Mouse (Mus musculus): Measurements from ENCODE around the gene Tle2.

Tle2 gene

DNA sequence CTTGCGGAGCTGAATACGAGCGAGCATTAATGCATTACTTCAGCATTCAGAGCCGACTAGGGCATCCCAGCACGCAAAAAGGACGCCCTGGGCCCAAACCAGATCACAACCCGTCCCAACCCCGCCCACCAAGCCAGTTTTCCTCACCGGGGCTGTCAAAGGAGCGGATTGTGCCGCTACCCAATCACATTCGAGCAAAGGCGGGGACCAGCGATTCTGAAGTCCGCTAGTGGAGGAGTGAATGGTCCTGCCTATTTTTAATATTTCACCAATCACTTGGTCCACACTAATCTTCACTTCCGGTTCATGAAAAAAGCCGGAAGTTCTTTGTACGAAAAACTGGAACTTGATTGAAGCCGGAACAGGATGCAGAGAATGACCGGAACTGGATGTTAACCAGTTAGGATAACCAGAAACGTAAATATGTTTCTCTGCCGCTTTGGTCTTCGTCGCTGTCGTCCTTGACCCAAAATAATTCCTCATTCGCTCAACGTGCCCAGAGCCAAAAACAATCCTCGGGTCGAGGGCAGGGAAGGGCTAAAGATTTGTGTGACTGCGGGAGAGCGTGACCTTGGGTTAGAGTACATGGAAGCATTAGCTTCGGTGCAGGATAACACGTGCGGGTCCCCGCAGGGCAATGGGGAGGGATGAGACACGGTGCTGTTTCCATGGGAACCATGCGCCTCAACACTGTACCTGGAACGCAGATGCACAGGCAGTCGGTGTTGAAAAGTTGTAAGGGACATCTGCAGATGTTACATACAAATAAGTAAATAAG is 31.8 kb downstream of the Tle2 start, which contains the start of gene BC025920:
Gene BC025920 (plus strand): TSS at position 297 of the 778 bp plus-strand sequence.
- peak; percentile 99 for DNase-seq

DNA sequence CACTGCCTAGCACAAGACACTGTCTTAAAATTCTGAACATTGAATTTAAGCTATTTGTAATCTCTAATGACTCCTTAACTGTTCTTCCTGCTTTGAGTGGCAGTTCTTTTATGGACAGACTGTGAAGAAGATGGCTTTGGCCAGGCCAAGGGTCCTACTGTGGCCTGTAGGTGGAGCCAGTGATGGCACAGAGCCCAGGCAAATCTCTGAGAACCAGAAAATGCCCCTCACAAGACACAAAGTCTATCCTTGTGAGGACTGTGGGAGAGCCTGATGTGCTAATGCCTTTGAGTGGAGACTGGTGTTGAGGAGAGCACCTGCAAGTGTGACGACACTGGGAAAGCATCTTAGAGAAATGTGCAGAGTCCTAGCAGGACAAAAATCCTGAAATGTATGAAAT is 33.9 kb downstream of the Tle2 start:
- DNase-seq: no peak

DNA sequence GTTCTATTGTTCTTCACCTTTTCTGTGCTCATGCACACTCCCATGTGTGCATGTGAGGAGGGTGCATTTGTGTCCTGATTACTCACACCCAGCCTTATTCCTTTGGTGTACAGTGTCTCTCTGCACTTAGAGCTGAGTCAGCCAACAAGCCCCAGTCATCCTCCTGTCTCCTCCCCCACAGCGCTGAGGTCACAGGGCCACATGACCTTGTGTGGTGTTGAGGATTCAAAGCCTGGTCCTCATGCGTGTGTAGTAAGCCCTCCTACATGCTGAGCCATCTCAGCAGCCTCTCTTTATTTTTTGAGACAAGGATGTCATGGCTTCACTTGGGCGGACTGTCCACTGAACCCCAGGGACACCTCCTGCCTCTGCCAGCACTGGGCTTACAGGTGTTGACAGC is 38.4 kb downstream of the Tle2 start:
- DNase-seq: no peak

- no peak for DNase-seq
Observed at GRCm38 (mm10) chr10:81615486-81615885, 41.1 kb downstream of the Tle2 start.

DNA sequence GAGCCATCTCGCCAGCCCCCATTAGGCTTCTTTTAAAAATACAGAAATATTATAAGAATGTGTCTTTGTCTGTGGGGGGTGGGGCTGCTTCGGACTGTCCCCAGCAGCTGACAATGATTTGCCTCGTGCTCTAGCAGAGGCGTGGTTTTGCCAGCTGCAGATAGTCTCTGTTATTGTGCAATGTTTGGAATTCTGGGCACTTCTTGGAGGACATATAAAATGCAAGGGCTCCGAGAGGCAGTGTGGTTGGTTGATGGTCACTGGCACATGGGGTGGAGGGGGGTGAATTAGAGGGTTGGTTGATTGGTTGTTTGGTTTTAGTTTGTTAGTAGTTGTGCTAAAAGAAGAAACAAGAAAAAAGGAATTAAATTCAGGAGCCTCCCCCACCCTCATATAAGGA is 45.6 kb downstream of the Tle2 start:
- DNase-seq: no peak

- no peak for DNase-seq
Observed at GRCm38 (mm10) chr10:81620786-81621185, 46.4 kb downstream of the Tle2 start.

GRCm38 (mm10) chr10:81623441-81623840 is 49.1 kb downstream of the Tle2 start:
- DNase-seq: no peak

- no peak for DNase-seq
Observed at GRCm38 (mm10) chr10:81626101-81626993, 52.0 kb downstream of the Tle2 start.

- DNase-seq: peak; percentile 95
Observed at GRCm38 (mm10) chr10:81626994-81627835, 52.9 kb downstream of the Tle2 start, which contains the start of gene Sirt6. Gene Sirt6 (minus strand): TSS chr10:81627797.

DNA sequence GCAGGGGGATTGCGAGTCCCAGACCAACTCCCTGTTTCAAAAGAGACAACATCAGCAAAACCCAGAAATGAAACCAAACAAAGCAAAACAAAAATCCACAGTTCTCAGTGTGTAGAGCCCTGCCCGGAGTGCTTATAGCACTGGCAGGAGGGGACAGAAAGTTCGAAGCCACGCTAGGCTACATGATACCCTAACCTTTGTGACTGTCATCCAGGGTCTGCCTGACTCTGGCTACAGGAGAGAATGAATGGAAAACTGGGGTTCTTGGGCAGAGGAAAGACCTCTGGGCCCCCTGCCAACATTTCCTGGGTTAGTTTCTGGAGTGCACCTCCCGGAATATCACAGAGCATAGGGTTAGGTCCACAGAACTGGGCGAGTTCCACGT is 53.5 kb downstream of the Tle2 start:
- no peak for DNase-seq

DNA sequence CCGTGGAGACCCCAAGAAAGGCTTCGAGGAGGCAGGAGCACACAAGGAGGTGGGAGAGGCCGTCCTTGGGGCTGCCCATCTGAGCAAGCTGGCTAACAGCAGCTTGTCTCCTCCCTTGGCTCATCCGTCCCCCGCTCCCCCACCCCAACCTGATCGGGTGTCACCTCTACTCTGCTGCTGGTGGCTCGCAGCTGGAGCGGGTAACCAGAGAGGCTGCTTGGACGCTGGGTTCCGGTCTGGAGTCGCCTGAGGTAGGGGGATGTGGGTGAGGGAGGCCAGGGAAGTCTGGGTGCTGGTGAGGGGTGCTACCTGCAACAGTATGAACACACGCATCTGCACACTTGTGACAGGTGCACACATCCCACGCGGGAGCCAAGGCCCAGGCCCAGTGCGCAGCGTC is 54.0 kb downstream of the Tle2 start, which contains the start of gene Ankrd24:
Gene Ankrd24 (plus strand): TSS at position 151 of the 400 bp plus-strand sequence.
- no peak for DNase-seq

DNA sequence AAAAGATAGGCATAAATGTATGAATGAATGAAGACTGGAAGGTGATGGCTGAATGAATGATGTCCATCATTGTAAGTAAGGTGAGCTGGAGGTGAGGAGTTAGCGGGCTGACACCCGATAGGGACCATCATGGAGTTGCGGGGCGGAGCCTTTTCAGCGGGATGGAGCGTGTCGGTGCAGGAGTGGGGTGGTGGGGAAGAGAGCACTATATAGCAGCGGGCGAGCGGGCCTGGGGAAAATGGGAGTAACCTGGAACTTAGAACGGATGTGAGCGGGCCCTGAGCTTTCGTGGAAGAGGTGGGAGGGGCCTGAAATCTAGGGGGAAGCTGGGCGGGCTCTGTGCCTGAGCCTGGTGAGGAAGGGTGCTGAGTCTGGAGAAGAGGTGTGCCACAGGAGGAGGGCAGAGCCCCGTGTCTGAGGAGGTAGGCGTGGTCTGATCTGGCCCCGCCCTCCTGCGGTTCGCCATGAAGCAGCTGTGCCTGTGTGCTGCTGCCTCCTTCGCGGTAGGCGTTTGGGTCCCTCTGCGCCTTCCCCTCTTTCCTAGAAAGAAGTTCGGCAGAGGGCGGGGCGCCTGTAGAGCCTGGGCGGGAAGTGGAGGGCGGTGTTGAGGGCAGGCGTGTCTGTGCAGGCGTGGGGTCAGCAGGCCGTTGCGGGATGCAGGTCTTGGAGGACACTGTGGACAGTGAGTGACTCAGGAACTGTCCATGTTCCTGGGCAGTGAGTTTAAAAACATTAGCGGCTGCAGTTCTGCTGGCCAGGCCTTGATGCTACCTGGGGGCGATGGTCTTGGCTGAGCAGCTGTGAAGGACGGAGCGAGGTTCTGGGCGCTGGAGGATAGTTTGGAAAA is 59.1 kb downstream of the Tle2 start:
- DNase-seq: peak; percentile 89

DNA sequence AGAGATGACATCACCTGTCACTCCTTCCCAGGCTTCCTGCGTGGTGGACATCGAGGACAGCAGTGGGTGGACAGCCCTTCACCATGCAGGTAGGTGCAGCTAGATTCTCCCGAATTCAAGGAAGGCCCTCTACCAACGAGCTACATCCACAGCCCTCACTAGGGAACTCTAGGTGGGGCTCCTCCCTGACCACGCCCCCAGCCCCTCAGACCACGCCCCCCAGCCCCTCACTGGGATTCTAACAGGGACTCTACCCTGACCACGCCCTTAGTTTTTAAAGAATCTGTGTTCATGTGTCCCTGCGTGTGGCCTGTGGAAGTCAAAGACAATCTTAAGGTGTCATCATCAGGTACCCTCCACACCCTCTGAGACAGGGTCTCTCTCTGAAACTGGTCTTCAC is 62.0 kb downstream of the Tle2 start:
- DNase-seq: no peak

GRCm38 (mm10) chr10:81638101-81638500 is 63.7 kb downstream of the Tle2 start:
- DNase-seq: no peak

All from kidney, adult 9 months (tissue).